Mouse (Mus musculus) G1E (cell line): ENCODE measurements around the gene Plin3. TPM values are rescaled to one million over a fixed set of nuclear protein-coding genes. Genes with fewer than 3 reads are reported as not detected.

ENCODE experiments used
- ATAC-seq: 2 replicates; pipeline ENCODE4 v1.8.0; 2016; ENCODE audit warnings: mild to moderate bottlenecking; ENCODE audit not compliant: insufficient number of reproducible peaks, poor library complexity, low FRiP score, severe bottlenecking; ENCODE audit errors: extremely low read depth
- DNase-seq: peaks from one replicate; pipeline ENCODE4 v3.0.0; 2012; ENCODE audit warnings: low spot score
- H3K27me3 ChIP-seq: 2 replicates; pipeline ENCODE4 v1.6.1; 2012; ENCODE audit warnings: mild to moderate bottlenecking, low read length, inconsistent platforms; ENCODE audit not compliant: insufficient read depth
- H3K36me3 ChIP-seq: replicated peaks from 2 replicates; pipeline ENCODE3; 2012; ENCODE audit warnings: mild to moderate bottlenecking, inconsistent platforms
- H3K4me1 ChIP-seq: 2 replicates; pipeline ENCODE4 v1.6.1; 2012; ENCODE audit warnings: low read depth, low read length, inconsistent platforms, mixed read lengths; ENCODE audit not compliant: insufficient read depth
- H3K4me3 ChIP-seq: 2 replicates; pipeline ENCODE4 v1.5.1; 2012; ENCODE audit warnings: low read depth, mild to moderate bottlenecking, inconsistent platforms, low read length, moderate library complexity, mixed read lengths
- H3K9me3 ChIP-seq: replicated peaks from 2 replicates; pipeline ENCODE4 v1.6.1; 2012; ENCODE audit warnings: inconsistent platforms
- CTCF ChIP-seq: IDR thresholded peaks from 2 replicates; pipeline ENCODE4 v1.5.1; 2012; ENCODE audit warnings: low read depth, low read length, inconsistent platforms, mixed read lengths
- GATA1 ChIP-seq: IDR thresholded peaks from 2 replicates; pipeline ENCODE4 v1.6.1; 2012; ENCODE audit warnings: borderline replicate concordance, low read length, inconsistent platforms, mixed read lengths
- GATA2 ChIP-seq: IDR thresholded peaks from 2 replicates; pipeline ENCODE4 v1.6.1; 2012; ENCODE audit warnings: low read depth, low read length, inconsistent platforms, borderline replicate concordance
- POLR2AphosphoS5 ChIP-seq: IDR thresholded peaks from 2 replicates; pipeline ENCODE4 v1.6.1; 2012; ENCODE audit warnings: low read depth, low read length, inconsistent platforms; ENCODE audit not compliant: insufficient replicate concordance
- TAL1 ChIP-seq: conservative IDR thresholded peaks from 2 replicates; pipeline ENCODE4 v1.6.1; 2012; ENCODE audit warnings: low read depth, low read length, inconsistent platforms, mixed read lengths
- polyA plus RNA-seq: library from polyadenylated mRNA; stranded (reverse); fragments of >175 nt; gene quantifications from 2 replicates; pipeline ENCODE4 v1.2.3, GENCODE M21; 2012
- total RNA-seq, 2 experiments: library from RNA; stranded (forward) in 1 of 2; stranded (reverse) in 1 of 2; fragments of 200-1000 nt in 1 of 2; fragments of >200 nt in 1 of 2; fragmentation: Nextera tagmentation in 1 of 2; gene quantifications; 2 replicates each; pipeline ENCODE4 v1.2.3; 2014 to 2017

The Plin3 gene
- total and polyA plus RNA-seq, 3 experiments, result 12.2 to 55.9 (median 12.3) TPM

DNA sequence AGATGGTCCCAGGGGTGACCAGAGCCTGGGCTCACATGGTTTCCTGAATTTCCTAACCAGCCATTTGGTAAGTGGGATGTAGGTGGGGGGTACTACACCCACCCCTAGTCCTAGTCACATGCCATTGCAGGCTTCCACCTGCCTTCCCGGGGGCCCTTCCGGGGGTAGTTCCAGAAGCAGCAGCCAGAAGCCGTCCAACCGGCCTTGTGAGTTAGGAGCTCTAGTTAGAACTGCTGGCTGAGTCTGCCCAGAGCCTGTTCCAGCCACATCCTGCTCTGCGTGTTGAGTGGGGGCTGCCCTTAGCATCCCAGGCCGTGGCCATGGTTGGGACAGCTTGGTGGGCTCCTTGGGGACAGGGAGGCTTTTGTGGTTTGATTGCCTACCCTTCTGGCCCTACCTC is 15.4 kb upstream of the Plin3 start:
- ATAC-seq (no peak), DNase-seq (no peak)
- no peaks in the 10 kb centered on the region for H3K9me3 ChIP-seq
- peaks cover 86% of the 10 kb centered on the region for H3K36me3 ChIP-seq
- peaks cover 80% of the 10 kb centered on the region for H3K4me1 ChIP-seq
- peak overlapping the region; percentile 13; the same call in 1 of the 2 replicates for H3K4me3 ChIP-seq
- H3K27me3 ChIP-seq, result no peaks in the 10 kb centered on the region
- TF ChIP-seq TAL1 (no peak), GATA1 (no peak), GATA2 (no peak), CTCF (no peak), POLR2AphosphoS5 (no peak)

DNA sequence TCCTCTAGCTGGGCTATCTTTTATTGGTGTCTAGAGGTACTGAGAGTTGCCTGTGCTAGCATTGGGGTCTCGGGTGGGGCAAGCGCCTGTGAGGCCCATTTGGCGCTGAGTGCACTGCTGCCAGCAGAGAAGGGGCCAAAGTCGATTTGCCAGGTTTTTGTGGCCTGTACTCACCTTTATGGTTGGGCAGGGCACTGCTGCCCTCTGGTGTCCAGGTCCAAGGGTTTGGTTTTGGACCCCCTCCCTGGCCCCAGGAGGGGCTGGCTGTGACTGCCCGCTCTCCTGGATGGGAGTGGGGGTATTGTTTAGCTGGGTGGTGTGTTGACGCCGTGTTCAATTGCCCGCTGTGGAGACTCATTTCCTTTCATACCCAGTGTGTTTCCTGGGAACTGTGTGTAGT is 13.2 kb upstream of the Plin3 start:
- Histone ChIP-seq H3K4me3 (peak overlapping the region; percentile 84; the same call in 1 of the 2 replicates), H3K9me3 (no peaks in the 10 kb centered on the region), H3K36me3 (peaks cover 64% of the 10 kb centered on the region), H3K4me1 (peaks cover 80% of the 10 kb centered on the region), H3K27me3 (no peaks in the 10 kb centered on the region)
- no peak for DNase-seq
- TF ChIP-seq TAL1 (no peak), GATA2 (no peak), POLR2AphosphoS5 (no peak), GATA1 (no peak), CTCF (no peak)
- no peak for ATAC-seq

DNA sequence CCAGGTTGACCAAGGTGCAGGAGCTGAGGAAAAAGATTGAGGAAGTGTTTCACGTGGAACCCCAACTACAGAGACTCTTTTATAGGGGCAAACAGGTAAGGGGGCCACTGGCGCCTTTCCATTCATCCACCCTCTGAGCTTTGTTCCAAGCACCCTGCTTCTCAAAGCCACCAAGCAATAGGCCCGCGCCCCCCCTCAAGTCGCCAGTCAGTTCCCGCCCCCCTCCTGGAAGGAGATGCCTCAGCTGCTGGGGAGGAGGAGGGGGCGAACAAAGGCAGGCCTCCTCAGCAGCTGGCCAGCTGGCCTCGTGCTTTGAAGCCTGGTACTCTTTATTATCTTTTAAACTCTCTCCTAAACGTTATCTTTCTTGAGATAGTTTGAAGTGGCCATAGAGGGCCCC is 12.5 kb upstream of the Plin3 start:
- no peak for TF ChIP-seq GATA2
- TF ChIP-seq GATA1, result no peak
- no peak for TF ChIP-seq POLR2AphosphoS5
- TF ChIP-seq CTCF, result no peak
- no peak for TF ChIP-seq TAL1
- Histone ChIP-seq H3K27me3 (peaks cover 3% of the 10 kb centered on the region), H3K4me3 (peak overlapping the region; percentile 84), H3K36me3 (peaks cover 57% of the 10 kb centered on the region), H3K9me3 (no peaks in the 10 kb centered on the region), H3K4me1 (peaks cover 75% of the 10 kb centered on the region)
- ATAC-seq (no peak), DNase-seq (no peak)

DNA sequence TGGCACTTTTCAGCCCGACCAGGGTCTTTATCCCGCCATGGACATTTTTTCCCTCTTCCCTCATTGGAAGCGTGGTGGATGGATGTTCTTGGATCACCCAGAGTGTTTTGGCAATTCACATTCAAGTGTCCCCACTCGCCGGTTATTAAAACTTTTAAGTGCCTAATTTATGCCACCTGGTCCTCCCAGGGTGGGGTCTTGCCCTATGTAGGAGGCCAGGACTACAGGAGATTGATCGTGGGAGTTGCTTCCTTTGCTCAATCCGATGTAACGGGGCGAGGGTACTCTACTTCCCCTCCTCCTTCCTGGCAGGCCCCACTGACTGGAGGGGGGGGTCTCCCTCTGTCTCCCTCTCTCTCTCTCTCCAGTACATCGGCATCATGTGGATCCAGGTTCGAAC is 12.0 kb upstream of the Plin3 start:
- Histone ChIP-seq H3K27me3 (peaks cover 6% of the 10 kb centered on the region), H3K9me3 (no peaks in the 10 kb centered on the region), H3K4me3 (peak overlapping the region; percentile 84), H3K36me3 (peaks cover 53% of the 10 kb centered on the region), H3K4me1 (peaks cover 74% of the 10 kb centered on the region)
- DNase-seq (no peak), ATAC-seq (no peak)
- TF ChIP-seq POLR2AphosphoS5 (no peak), TAL1 (no peak), CTCF (no peak), GATA2 (no peak), GATA1 (no peak)

DNA sequence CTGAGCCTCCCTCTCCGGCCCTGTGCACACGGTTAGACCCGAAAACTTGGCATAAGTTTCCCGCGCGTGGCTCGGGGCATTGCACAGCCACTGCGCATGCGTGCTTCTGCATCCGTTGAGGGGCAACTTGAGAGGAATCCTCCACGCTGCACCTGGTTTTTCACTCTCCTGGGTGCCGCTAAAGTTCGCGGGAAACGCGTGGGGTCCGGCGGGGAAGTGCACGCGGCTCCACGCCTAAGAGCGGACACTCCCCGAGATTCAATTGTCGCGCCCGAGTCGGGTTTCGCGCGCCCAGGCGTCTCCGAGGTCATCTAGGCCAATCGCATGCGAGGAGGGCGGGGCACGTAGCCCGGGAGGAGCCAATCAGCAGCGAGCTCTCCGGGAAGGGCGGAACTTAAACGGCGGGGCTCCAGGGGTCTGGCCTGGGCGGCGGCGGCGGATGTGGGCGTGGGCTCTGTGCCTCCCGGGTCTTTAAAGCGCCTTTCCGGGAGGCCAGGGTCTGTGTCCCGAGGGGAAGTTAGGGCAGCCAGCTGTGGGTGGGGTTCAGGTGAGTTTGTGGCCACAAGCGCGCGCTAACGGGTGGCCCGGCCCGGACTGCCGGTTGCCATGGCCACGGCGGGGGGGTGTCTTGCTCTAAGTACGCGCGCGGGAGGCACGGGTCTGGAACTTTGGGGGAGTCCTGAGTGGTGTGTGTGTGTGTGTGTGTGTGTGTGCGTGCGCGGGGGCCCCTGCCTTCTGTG is 11.3 kb upstream of the Plin3 start:
- Histone ChIP-seq H3K9me3 (no peaks in the 10 kb centered on the region), H3K27me3 (peaks cover 12% of the 10 kb centered on the region), H3K4me1 (peaks cover 68% of the 10 kb centered on the region), H3K4me3 (peak overlapping the region; percentile 84), H3K36me3 (peaks cover 46% of the 10 kb centered on the region)
- DNase-seq, result peak; percentile 96
- peak; percentile 80 for ATAC-seq
- TF ChIP-seq POLR2AphosphoS5 (no peak), TAL1 (no peak), CTCF (no peak), GATA2 (no peak), GATA1 (no peak)

DNA sequence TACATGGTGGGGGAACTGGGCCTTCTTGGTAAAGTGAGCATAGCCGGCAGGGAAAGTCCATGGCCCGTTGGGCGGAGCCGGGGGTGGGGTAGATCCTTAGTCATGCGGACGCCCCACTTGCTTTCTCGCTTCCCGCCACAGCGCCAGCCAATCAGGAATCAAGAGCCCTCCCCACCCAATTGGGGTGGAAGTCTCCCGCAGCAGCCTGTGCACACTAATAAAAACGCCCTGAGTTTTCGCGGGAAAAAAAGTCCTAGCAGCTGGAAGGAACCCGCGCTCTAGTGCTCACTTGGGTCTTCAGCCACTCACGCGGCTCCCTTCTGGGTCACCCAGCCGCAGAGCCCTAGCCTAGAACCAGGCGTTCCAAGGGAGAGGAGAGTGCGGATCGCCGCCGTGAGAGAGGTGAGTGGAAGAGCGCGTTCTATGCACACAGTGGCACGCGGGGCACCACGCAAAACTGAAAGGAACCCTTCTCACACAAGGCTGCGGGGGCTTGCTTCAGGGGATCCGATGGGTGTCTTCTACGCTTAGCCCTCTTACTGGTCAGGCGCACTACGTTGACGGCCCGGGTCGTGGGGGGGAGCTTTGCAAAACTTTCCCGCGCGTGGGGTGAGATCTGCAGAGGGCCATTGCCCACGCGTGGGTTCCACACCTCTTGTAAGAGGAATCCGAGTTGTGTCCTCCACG is 10.6 kb upstream of the Plin3 start, which contains the start of gene Uhrf1:
Gene Uhrf1, plus strand, starts transcription at position 162 of the 687 bp plus-strand sequence.
- Histone ChIP-seq H3K4me1 (peaks cover 63% of the 10 kb centered on the region), H3K4me3 (peak within 1 kb of the TSS; percentile 84), H3K9me3 (no peaks in the 10 kb centered on the region), H3K27me3 (peaks cover 16% of the 10 kb centered on the region), H3K36me3 (peaks cover 39% of the 10 kb centered on the region)
- DNase-seq (peak; percentile 99), ATAC-seq (peak; percentile 89)
- 0 out of 2 replicates have a peak, but pooled peaks have one; percentile 47 for TF ChIP-seq POLR2AphosphoS5
- TF ChIP-seq CTCF, result no peak
